In the genomic region with DNA sequence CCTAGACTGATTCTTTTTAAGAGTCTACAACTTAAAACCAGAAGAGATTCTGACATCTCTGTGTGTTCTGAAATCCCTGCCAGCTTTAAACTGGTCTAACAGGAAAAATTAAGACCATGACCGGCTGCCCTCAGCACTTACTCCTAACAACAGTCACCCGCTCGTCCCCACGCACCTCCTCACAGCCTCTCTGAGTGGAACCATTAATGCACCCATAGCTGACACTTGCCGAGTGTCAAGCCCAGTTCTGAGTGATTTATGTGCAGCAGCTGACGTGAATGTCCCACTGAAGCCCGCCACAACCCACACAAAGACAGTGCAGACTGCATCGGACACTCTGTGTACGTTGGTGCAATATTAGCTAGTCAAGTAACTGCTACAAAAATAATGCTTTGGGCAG, we compare ENCODE assay signal across 9 mouse cellular contexts.
A peak's percentile ranks its signal among the peaks of the same experiment; 100 is the strongest.
DNase-seq lines count a peak whose midpoint lies in the region; ATAC-seq and TF ChIP-seq lines count a peak whose summit lies in the region.
"Had no signal": no experiment of that assay in that cellular context is flagged by ENCODE, and none has a peak within 500 bp of the region (broad histone marks: within the 10 kb centered on the region; RNA-seq: fewer than 3 reads in every experiment).

No protein-coding gene starts in this region.

- H3K27ac ChIP-seq in hindbrain, embryonic 11.5 days (ENCODE audit: low read depth, low read length) = no peak overlapping the region
- no peak overlapping the region for H3K27ac ChIP-seq in hindbrain, embryonic 16.5 days (ENCODE audit: low read depth, low read length)
- peak overlapping the region; percentile 18; the same call in 1 of the 2 replicates for H3K27ac ChIP-seq in bone marrow macrophage, adult 2 months (ENCODE audit: insufficient read depth, low read depth, low read length)
- H3K27ac ChIP-seq in intestine, embryonic 15.5 days = no peak overlapping the region
- H3K27ac ChIP-seq: liver, embryonic 15.5 days had no signal

- 0 out of 2 replicates have a peak, but pooled peaks cover 2% of the 10 kb centered on the region for H3K27me3 ChIP-seq in hindbrain, embryonic 11.5 days (ENCODE audit: control insufficient read depth, insufficient read depth, low read length)
- H3K27me3 ChIP-seq in hindbrain, embryonic 16.5 days (replicated peaks; ENCODE audit: control insufficient read depth, insufficient read depth, low read length) = 0 out of 2 replicates have a peak, but pooled peaks cover 2% of the 10 kb centered on the region
- H3K27me3 ChIP-seq in intestine, embryonic 15.5 days (replicated peaks) = no peaks in the 10 kb centered on the region
- H3K27me3 ChIP-seq: liver, embryonic 15.5 days had no signal

- no peaks in the 10 kb centered on the region for H3K9me3 ChIP-seq in hindbrain, embryonic 11.5 days (ENCODE audit: control insufficient read depth, low read length)
- H3K9me3 ChIP-seq in hindbrain, embryonic 16.5 days (ENCODE audit: control insufficient read depth, low read length) = no peaks in the 10 kb centered on the region
- no peaks in the 10 kb centered on the region for H3K9me3 ChIP-seq in intestine, embryonic 15.5 days
- H3K9me3 ChIP-seq: liver, embryonic 15.5 days had no signal

- H3K4me1 ChIP-seq in hindbrain, embryonic 11.5 days (replicated peaks; ENCODE audit: control insufficient read depth, insufficient read depth, low read length) = peaks cover 4% of the 10 kb centered on the region; the same call in 1 of the 2 replicates
- H3K4me1 ChIP-seq in hindbrain, embryonic 16.5 days (ENCODE audit: control insufficient read depth, insufficient read depth, low read depth, low read length) = peaks cover 11% of the 10 kb centered on the region
- peaks cover 36% of the 10 kb centered on the region for H3K4me1 ChIP-seq in bone marrow macrophage, adult 2 months (ENCODE audit: control insufficient read depth, insufficient read depth, low read length)
- peaks cover 26% of the 10 kb centered on the region for H3K4me1 ChIP-seq in intestine, embryonic 15.5 days (replicated peaks)

- no peaks in the 10 kb centered on the region for H3K36me3 ChIP-seq in hindbrain, embryonic 11.5 days (ENCODE audit: control insufficient read depth, insufficient read depth, low read length)
- H3K36me3 ChIP-seq in hindbrain, embryonic 16.5 days (ENCODE audit: control insufficient read depth, insufficient read depth, low read length) = no peaks in the 10 kb centered on the region
- peaks cover 5% of the 10 kb centered on the region; the same call in 1 of the 2 replicates for H3K36me3 ChIP-seq in intestine, embryonic 15.5 days

- WGBS in hindbrain, embryonic 11.5 days = 50% methylated on average over 9 of the region's 9 CpGs
- WGBS in hindbrain, embryonic 16.5 days = 45% methylated on average over 9 of the region's 9 CpGs
- WGBS in intestine, embryonic 15.5 days = 63% methylated on average over 9 of the region's 9 CpGs

- H3K9ac ChIP-seq in hindbrain, embryonic 11.5 days (ENCODE audit: low read depth, low read length) = no peak overlapping the region
- no peak overlapping the region for H3K9ac ChIP-seq in hindbrain, embryonic 16.5 days (ENCODE audit: low read depth, low read length)
- no peak overlapping the region for H3K9ac ChIP-seq in intestine, embryonic 15.5 days
- H3K9ac ChIP-seq: liver, embryonic 15.5 days had no signal

- TF ChIP-seq CTCF in bone marrow macrophage, adult 2 months (IDR thresholded peaks at IDR 0.05; ENCODE audit: low read depth, low read length) = no peak

- TF ChIP-seq POLR2A in bone marrow macrophage, adult 2 months (IDR thresholded peaks at IDR 0.05; ENCODE audit: borderline replicate concordance, low read depth, low read length) = no peak

- H3K4me2 ChIP-seq in hindbrain, embryonic 11.5 days (replicated peaks; ENCODE audit: low read depth, low read length) = no peak overlapping the region
- no peak overlapping the region for H3K4me2 ChIP-seq in hindbrain, embryonic 16.5 days (ENCODE audit: low read length)
- no peak overlapping the region; the same call in 1 of the 2 replicates for H3K4me2 ChIP-seq in intestine, embryonic 15.5 days (replicated peaks)
- H3K4me2 ChIP-seq: liver, embryonic 15.5 days had no signal

- DNase-seq in hindbrain, embryonic 11.5 days (ENCODE audit: low spot score) = no peak
- peak; percentile 29 for DNase-seq in MN1 (ENCODE audit: low spot score)
- peak; percentile 50 to 73 for DNase-seq in lung, postnatal 4 days
- no peak for DNase-seq in ovary, postnatal 10 days (ENCODE audit: low spot score)
- DNase-seq: gastrocnemius, postnatal 25 days had no signal

- ATAC-seq in hindbrain, embryonic 11.5 days (ENCODE audit: low FRiP score) = peak; percentile 31; the same call in 1 of the 2 replicates
- no peak for ATAC-seq in hindbrain, embryonic 16.5 days
- ATAC-seq in intestine, embryonic 15.5 days = no peak

- H3K4me3 ChIP-seq in hindbrain, embryonic 11.5 days (ENCODE audit: low read depth, low read length) = no peak overlapping the region
- H3K4me3 ChIP-seq in hindbrain, embryonic 16.5 days (ENCODE audit: low read length) = no peak overlapping the region
- H3K4me3 ChIP-seq in bone marrow macrophage, adult 2 months (ENCODE audit: insufficient read depth, low read length) = peak overlapping the region; percentile 11; the same call in 1 of the 2 replicates
- H3K4me3 ChIP-seq in intestine, embryonic 15.5 days (replicated peaks) = no peak overlapping the region
- H3K4me3 ChIP-seq: liver, embryonic 15.5 days had no signal

Comparison
In these comparisons a context has a peak if more than half of its experiments do, and no peak if none do; other contexts are left out.
1. DNase-seq: peak in MN1 (single experiment) and lung, postnatal 4 days (2 of 2); none in hindbrain, embryonic 11.5 days (single experiment) and ovary, postnatal 10 days (single experiment).